Mouse (Mus musculus): ENCODE results near the gene Atrip.

Atrip gene

GRCm38 (mm10) chr9:109038086-109038895 is 35.6 kb downstream of the Atrip start, which contains the start of gene Shisa5:
Gene Shisa5 (plus strand): TSS chr9:109038565.
- peak; percentile 84 for DNase-seq (ENCODE audit: low spot score)

GRCm38 (mm10) chr9:109032435-109032834 is 41.5 kb downstream of the Atrip start:
- DNase-seq (ENCODE audit: low spot score), result no peak

- no peak for DNase-seq (ENCODE audit: low spot score)
Measured at GRCm38 (mm10) chr9:109031686-109032085, 42.2 kb downstream of the Atrip start.

GRCm38 (mm10) chr9:109031001-109031400 is 42.9 kb downstream of the Atrip start:
- DNase-seq (ENCODE audit: low spot score), result no peak

- no peak for DNase-seq (ENCODE audit: low spot score)
Measured at GRCm38 (mm10) chr9:109030312-109030711, 43.6 kb downstream of the Atrip start.

- no peak for DNase-seq (ENCODE audit: low spot score)
Measured at GRCm38 (mm10) chr9:109028919-109029318, 45.0 kb downstream of the Atrip start.

- DNase-seq (ENCODE audit: low spot score), result no peak
Measured at GRCm38 (mm10) chr9:109028421-109028820, 45.5 kb downstream of the Atrip start.

- DNase-seq (ENCODE audit: low spot score), result no peak
Measured at GRCm38 (mm10) chr9:109027521-109027920, 46.4 kb downstream of the Atrip start.

- DNase-seq (ENCODE audit: low spot score), result peak; percentile 2
Measured at GRCm38 (mm10) chr9:109022866-109023685, 50.8 kb downstream of the Atrip start.

GRCm38 (mm10) chr9:109021428-109021827 is 52.5 kb downstream of the Atrip start:
- peak; percentile 1 for DNase-seq (ENCODE audit: low spot score)

- DNase-seq (ENCODE audit: low spot score), result peak; percentile 2
Measured at GRCm38 (mm10) chr9:109016973-109017604, 56.8 kb downstream of the Atrip start.

GRCm38 (mm10) chr9:109015397-109015796 is 58.5 kb downstream of the Atrip start:
- DNase-seq (ENCODE audit: low spot score), result peak; percentile 2

- DNase-seq (ENCODE audit: low spot score), result no peak
Measured at GRCm38 (mm10) chr9:109010316-109010690, 63.6 kb downstream of the Atrip start.

- peak; percentile 46 for DNase-seq (ENCODE audit: low spot score)
Measured at GRCm38 (mm10) chr9:109009636-109010315, 64.1 kb downstream of the Atrip start.

GRCm38 (mm10) chr9:109008994-109009635 is 64.8 kb downstream of the Atrip start:
- no peak for DNase-seq (ENCODE audit: low spot score)

GRCm38 (mm10) chr9:109008081-109008480 is 65.8 kb downstream of the Atrip start:
- DNase-seq (ENCODE audit: low spot score), result no peak
